Mouse (Mus musculus): Measurements from ENCODE around the gene Cyb561. TPM values are rescaled to one million over a fixed set of nuclear protein-coding genes. Genes with fewer than 3 reads are reported as not detected.

Cyb561 gene
- total and polyA plus RNA-seq, 2 experiments, result 3.2 to 3.7 TPM

GRCm38 (mm10) chr11:105920098-105920785, 32.9 kb downstream of the Cyb561 start:
- Histone ChIP-seq H3K79me2 (ENCODE audit: control insufficient read depth, insufficient read depth, low read length) (no peaks in the 10 kb centered on the region), H3K27ac (replicated peaks; ENCODE audit: insufficient read depth, low read depth, low read length) (no peak overlapping the region), H3K4me1 (ENCODE audit: control insufficient read depth, insufficient read depth, low read length) (no peaks in the 10 kb centered on the region), H3K36me3 (ENCODE audit: control insufficient read depth, insufficient read depth, low read length) (peaks cover 3% of the 10 kb centered on the region; the same call in 1 of the 2 replicates), H3K9ac (ENCODE audit: low read depth, low read length) (no peak overlapping the region), H3K4me3 (ENCODE audit: insufficient read depth, low read depth, low read length) (no peak overlapping the region), H3K27me3 (ENCODE audit: control insufficient read depth, insufficient read depth, low read length) (no peaks in the 10 kb centered on the region)
- 91% methylated on average over 3 of the region's 3 CpGs for whole genome bisulfite sequencing
- no peak for DNase-seq (ENCODE audit: extremely low read depth, low read depth, low spot score)
- TF ChIP-seq POLR2A (IDR thresholded peaks at IDR 0.05; ENCODE audit: extremely low read depth, insufficient read depth, low read length), result no peak
- TF ChIP-seq CTCF (IDR thresholded peaks at IDR 0.05; ENCODE audit: low read depth, low read length), result no peak

- DNase-seq (ENCODE audit: extremely low read depth, low read depth, low spot score), result no peak
- Histone ChIP-seq H3K27me3 (ENCODE audit: control insufficient read depth, insufficient read depth, low read length) (no peaks in the 10 kb centered on the region), H3K4me1 (ENCODE audit: control insufficient read depth, insufficient read depth, low read length) (no peaks in the 10 kb centered on the region), H3K9ac (ENCODE audit: low read depth, low read length) (no peak overlapping the region), H3K36me3 (ENCODE audit: control insufficient read depth, insufficient read depth, low read length) (peaks cover 4% of the 10 kb centered on the region; the same call in 1 of the 2 replicates), H3K27ac (replicated peaks; ENCODE audit: insufficient read depth, low read depth, low read length) (no peak overlapping the region), H3K79me2 (ENCODE audit: control insufficient read depth, insufficient read depth, low read length) (no peaks in the 10 kb centered on the region), H3K4me3 (ENCODE audit: insufficient read depth, low read depth, low read length) (no peak overlapping the region)
- TF ChIP-seq POLR2A (IDR thresholded peaks at IDR 0.05; ENCODE audit: extremely low read depth, insufficient read depth, low read length) (no peak), CTCF (IDR thresholded peaks at IDR 0.05; ENCODE audit: low read depth, low read length) (no peak)
- 92% methylated on average over 5 of the region's 5 CpGs for WGBS
These were observed 39.6 kb downstream of the Cyb561 start for GRCm38 (mm10) chr11:105913580-105913979.

GRCm38 (mm10) chr11:105911592-105912375, 41.4 kb downstream of the Cyb561 start:
- TF ChIP-seq CTCF (IDR thresholded peaks at IDR 0.05; ENCODE audit: low read depth, low read length), result peak; percentile 22; the same call in 1 of the 2 replicates
- TF ChIP-seq POLR2A (IDR thresholded peaks at IDR 0.05; ENCODE audit: extremely low read depth, insufficient read depth, low read length), result no peak
- Histone ChIP-seq H3K27me3 (ENCODE audit: control insufficient read depth, insufficient read depth, low read length) (no peaks in the 10 kb centered on the region), H3K36me3 (ENCODE audit: control insufficient read depth, insufficient read depth, low read length) (peaks cover 4% of the 10 kb centered on the region; the same call in 1 of the 2 replicates), H3K4me3 (ENCODE audit: insufficient read depth, low read depth, low read length) (no peak overlapping the region), H3K9ac (ENCODE audit: low read depth, low read length) (no peak overlapping the region), H3K4me1 (ENCODE audit: control insufficient read depth, insufficient read depth, low read length) (no peaks in the 10 kb centered on the region), H3K27ac (replicated peaks; ENCODE audit: insufficient read depth, low read depth, low read length) (no peak overlapping the region), H3K79me2 (ENCODE audit: control insufficient read depth, insufficient read depth, low read length) (no peaks in the 10 kb centered on the region)
- DNase-seq (ENCODE audit: extremely low read depth, low read depth, low spot score), result peak; percentile 70
- WGBS, result 30% methylated on average over 4 of the region's 4 CpGs

- Histone ChIP-seq H3K4me3 (ENCODE audit: insufficient read depth, low read depth, low read length) (no peak overlapping the region), H3K4me1 (ENCODE audit: control insufficient read depth, insufficient read depth, low read length) (no peaks in the 10 kb centered on the region), H3K9ac (ENCODE audit: low read depth, low read length) (no peak overlapping the region), H3K27ac (replicated peaks; ENCODE audit: insufficient read depth, low read depth, low read length) (no peak overlapping the region), H3K79me2 (ENCODE audit: control insufficient read depth, insufficient read depth, low read length) (no peaks in the 10 kb centered on the region), H3K27me3 (ENCODE audit: control insufficient read depth, insufficient read depth, low read length) (no peaks in the 10 kb centered on the region), H3K36me3 (ENCODE audit: control insufficient read depth, insufficient read depth, low read length) (peaks cover 3% of the 10 kb centered on the region; the same call in 1 of the 2 replicates)
- TF ChIP-seq POLR2A (IDR thresholded peaks at IDR 0.05; ENCODE audit: extremely low read depth, insufficient read depth, low read length) (no peak), CTCF (IDR thresholded peaks at IDR 0.05; ENCODE audit: low read depth, low read length) (no peak)
- no peak for DNase-seq (ENCODE audit: extremely low read depth, low read depth, low spot score)
These were observed 42.0 kb downstream of the Cyb561 start for GRCm38 (mm10) chr11:105911149-105911548.

GRCm38 (mm10) chr11:105909617-105910016, 43.5 kb downstream of the Cyb561 start:
- Histone ChIP-seq H3K36me3 (ENCODE audit: control insufficient read depth, insufficient read depth, low read length) (no peaks in the 10 kb centered on the region), H3K4me3 (ENCODE audit: insufficient read depth, low read depth, low read length) (no peak overlapping the region), H3K4me1 (ENCODE audit: control insufficient read depth, insufficient read depth, low read length) (peaks cover 10% of the 10 kb centered on the region; the same call in 1 of the 2 replicates), H3K27ac (replicated peaks; ENCODE audit: insufficient read depth, low read depth, low read length) (no peak overlapping the region), H3K9ac (ENCODE audit: low read depth, low read length) (no peak overlapping the region), H3K27me3 (ENCODE audit: control insufficient read depth, insufficient read depth, low read length) (no peaks in the 10 kb centered on the region), H3K79me2 (ENCODE audit: control insufficient read depth, insufficient read depth, low read length) (no peaks in the 10 kb centered on the region)
- TF ChIP-seq POLR2A (IDR thresholded peaks at IDR 0.05; ENCODE audit: extremely low read depth, insufficient read depth, low read length), result no peak
- no peak for TF ChIP-seq CTCF (IDR thresholded peaks at IDR 0.05; ENCODE audit: low read depth, low read length)
- WGBS, result 76% methylated on average over 2 of the region's 2 CpGs
- no peak for DNase-seq (ENCODE audit: extremely low read depth, low read depth, low spot score)

Data from liver, adult 2 months (tissue).